Mouse (Mus musculus) gonadal fat pad, adult 2 months (tissue): ENCODE results near the gene Ip6k2. TPM values are rescaled to one million over a fixed set of nuclear protein-coding genes. Genes with fewer than 3 reads are reported as not detected.

ENCODE experiments used
- DNase-seq: peaks from one replicate; pipeline ENCODE4 v3.0.0-alpha.2; 2012; ENCODE audit warnings: low read depth
- polyA plus RNA-seq: library from polyadenylated mRNA; depleted of rRNA; stranded (reverse); fragments of >200 nt; gene quantifications from 2 replicates; pipeline ENCODE4 v1.2.3, GENCODE M21; 2012; rRNA removed

The Ip6k2 gene
- 261 and 273 TPM in 2 replicates for polyA plus RNA-seq

GRCm38 (mm10) chr9:108783548-108784463 is at the start of gene Ip6k2:
Gene Ip6k2 (plus strand): TSS chr9:108783796.
- no peak for DNase-seq

DNA sequence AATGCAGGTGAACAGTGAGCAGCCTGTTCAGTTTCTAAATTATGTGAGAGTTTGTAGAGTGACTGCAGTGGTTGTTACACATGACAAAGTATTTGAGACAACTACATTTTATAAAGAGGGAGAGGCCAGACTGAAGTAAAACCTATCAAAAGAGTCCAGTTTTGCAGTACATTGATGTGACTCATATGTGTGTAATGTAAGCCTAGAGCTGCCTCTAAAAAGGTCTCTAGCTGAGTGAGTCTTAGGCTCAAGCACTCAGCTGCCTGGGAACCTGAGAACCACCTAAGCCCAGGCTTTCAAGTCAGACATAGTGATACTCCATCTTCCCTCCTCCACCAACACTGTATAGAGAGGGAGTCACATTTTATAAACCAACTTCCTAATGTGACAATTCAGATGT is 49.0 kb upstream of the Ip6k2 start:
- DNase-seq = no peak

DNA sequence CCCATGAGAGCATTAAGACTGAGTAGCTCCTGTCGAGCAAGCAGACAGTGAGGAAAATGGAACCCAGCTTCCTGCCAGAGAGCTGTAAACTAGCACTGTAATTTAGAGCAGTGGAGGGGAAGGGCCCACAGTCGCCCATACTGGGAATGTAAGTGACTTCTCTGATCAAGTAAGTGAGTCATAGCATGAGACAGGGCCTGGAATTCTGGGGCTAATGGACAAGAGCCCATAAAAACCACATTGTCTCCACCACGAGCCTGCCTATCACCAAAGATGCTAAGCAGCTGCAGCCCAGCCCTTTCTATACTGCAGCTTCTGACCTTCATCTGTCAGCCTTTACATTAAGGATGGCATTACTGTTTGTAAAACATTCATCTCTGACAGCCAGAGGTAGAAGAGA is 44.4 kb upstream of the Ip6k2 start:
- no peak for DNase-seq

DNA sequence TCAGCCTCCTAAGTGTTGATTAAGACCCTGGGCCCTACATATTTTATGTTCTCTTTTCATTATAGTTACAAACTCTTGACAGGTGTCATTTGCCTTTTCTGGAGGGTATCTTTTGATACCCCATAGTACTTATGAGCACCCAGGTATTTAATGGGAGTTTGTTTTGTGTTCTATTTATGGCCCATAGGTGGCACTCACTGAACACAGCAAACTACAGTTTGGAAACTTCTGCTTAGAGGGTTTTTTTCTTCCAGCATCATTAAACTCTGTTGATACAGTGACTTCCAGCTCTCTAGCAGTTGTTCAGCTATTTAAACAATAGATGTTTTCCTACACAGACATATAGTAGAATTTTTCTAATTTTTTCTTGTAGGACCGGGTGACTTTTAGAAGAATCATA is 43.5 kb upstream of the Ip6k2 start:
- no peak for DNase-seq

- DNase-seq = no peak
Observed at GRCm38 (mm10) chr9:108742048-108742447, 41.5 kb upstream of the Ip6k2 start.

DNA sequence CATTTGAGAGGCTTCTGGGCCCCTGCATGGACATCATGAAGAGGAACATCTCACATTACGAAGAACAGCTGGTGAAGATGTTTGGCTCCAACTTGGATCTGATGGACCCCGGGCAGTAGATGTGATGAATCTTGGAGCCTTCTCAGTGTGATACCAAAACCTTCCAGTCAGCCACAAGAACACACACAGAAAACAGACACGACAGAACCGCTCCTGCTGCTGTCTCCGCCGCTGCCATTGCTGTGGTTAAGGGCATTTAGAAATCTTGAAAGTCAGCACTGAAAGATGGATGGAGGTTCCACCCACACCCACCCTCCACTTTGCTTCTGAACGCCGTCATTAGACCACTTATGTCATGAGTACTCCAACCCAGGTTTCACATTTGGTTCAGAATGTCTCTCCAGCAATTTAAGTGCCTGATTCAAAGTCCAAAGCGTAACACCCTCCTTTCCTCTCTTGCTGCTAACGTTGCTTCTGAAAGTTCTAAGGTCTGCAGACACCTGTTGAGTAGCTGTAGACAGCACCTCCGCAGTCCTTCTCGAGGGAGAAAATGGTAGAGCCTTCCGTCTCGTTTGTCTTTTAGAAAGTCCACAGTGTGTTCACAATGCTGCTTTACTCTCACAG is 36.6 kb upstream of the Ip6k2 start:
- DNase-seq = no peak

- no peak for DNase-seq
Observed at GRCm38 (mm10) chr9:108747694-108748093, 35.9 kb upstream of the Ip6k2 start.

- no peak for DNase-seq
Observed at GRCm38 (mm10) chr9:108748600-108749183, 34.9 kb upstream of the Ip6k2 start.

- no peak for DNase-seq
Observed at GRCm38 (mm10) chr9:108750616-108751015, 33.0 kb upstream of the Ip6k2 start.

GRCm38 (mm10) chr9:108752142-108752920 is 31.3 kb upstream of the Ip6k2 start:
- no peak for DNase-seq

DNA sequence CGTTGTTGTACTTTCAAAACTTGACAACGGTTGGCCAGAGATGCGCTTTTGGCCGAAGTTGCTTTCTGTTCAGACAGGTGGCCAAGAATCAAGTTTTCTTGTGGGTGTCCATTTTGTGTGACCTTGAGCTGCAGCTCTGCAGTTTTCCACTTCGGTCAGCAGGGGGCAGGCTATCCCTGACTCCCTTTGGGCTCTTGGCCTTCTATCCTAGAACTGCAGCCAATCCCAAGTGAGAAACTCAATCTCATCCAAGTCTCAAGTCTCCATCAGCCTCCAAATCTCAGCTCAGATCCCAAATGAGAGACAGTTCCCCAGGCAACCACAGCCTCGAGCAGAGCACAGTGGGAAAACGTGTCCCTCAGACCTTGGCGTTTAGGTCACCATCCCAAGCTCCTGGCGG is 30.3 kb upstream of the Ip6k2 start:
- no peak for DNase-seq

DNA sequence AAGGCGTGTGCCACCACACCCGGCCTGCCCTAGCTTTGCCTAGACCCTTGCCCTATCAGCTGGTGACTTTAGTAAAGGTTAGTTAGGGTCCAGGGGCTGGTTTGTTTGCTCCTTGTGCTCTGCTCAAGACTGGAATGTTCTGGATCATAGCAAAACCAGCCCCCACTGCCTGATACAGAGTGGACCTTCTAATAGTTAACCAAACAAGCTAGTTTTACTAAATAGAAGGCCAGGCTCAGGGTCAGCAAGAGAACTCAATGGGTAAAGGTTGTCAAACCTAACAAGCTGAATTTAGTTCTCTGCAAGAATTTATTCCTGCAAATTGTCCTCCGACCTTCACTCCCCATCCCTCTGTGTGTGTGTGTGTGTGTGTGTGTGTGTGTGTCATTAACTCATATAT is 29.6 kb upstream of the Ip6k2 start:
- no peak for DNase-seq

DNA sequence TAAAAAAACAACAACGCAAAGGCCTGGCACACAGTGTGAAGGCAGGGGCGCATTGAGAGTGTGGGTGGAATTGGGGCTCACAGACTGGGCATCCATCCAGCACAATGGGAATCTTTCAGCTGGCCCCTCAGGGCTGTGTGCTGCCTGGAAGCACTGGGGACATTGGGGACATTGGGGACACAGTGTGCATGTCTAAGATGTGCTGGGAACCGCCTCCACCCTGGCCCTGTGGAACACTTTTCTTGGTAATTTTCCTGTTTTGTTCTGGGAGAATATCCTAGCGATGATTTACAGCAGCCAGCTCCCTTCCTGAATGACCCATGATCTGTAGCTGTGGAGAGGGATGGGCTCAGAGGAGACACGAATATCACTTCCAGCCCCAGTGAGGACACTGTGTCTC is 29.2 kb upstream of the Ip6k2 start:
- DNase-seq = no peak

- no peak for DNase-seq
Observed at GRCm38 (mm10) chr9:108757406-108757805, 26.2 kb upstream of the Ip6k2 start.

DNA sequence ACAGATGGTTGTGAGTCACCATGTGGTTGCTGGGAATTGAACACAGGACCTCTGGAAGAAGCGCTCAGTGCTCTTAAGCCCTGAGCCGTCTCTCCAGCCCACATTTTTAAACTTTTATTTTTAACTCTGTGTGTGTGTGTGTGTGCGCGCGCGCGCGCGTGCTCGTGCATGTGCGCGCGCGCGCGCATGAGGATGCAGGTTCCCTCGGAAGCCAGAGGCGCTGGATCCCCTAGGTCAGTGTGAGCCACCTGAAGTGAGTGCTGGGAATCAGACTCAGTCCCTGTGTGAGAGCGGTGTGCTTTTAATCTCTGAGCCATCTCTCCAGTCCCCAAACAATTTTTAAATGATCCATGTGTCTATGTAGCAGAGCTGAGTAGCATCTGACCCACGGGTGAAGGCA is 24.5 kb upstream of the Ip6k2 start:
- no peak for DNase-seq

GRCm38 (mm10) chr9:108759805-108760204 is 23.8 kb upstream of the Ip6k2 start:
- no peak for DNase-seq

DNA sequence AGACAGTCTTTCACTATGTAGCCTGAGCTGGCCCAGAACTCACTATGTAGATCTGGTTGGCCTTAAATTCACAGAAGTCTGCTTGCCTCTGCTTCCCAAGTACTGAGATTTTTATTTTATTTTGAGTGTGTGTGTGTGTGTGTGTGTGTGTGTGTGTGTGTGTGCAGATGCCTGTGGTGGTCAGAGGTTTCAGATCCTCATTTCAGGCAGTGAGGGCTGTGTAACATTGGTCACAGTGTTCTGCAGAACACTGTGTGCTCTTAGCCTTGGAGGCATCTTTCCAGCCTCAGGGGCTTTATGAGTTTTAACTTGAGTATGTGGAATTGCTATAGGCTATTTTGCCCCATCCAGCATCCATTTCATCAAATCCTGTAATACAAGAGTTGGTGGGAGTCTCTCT is 22.0 kb upstream of the Ip6k2 start:
- no peak for DNase-seq

DNA sequence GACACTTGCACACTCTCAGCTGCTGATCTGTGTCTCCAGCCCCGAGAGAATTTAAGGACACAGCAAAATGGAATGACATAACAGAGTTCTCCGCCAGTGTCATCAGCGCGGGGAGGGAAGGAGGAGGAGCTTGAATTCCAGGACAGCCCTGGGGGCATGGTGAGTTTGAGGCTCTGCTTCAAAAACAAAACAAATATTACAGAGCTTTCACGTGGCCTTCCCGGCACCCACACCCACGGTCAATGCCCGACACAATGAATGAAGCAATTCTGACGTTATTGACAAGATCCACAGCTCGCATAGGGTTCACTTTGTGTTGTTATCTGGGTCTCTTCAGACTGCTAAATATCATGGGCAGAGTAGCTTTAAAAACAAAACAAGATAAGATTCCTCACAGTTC is 18.6 kb upstream of the Ip6k2 start:
- no peak for DNase-seq

- no peak for DNase-seq
Observed at GRCm38 (mm10) chr9:108776614-108777013, 7.0 kb upstream of the Ip6k2 start.

DNA sequence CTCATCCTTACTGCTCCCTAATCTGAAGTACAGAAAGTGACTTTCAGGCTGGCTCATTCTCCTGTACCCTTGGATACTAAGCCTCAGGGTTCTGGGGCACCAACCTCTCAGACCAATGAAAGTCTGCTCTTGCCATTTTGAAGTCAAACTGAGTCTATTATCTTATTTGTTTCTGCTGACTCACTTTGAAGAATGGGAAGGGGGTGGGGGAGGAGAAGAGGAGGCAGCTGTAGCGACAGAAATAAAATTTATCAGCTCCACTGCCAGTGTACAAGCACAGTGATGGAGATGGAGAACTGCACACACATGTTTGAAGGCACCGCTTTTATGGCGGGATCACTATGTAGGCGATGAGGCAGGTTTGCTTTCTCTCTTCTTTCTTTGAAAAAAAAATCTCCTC is 6.3 kb upstream of the Ip6k2 start:
- DNase-seq = no peak

DNA sequence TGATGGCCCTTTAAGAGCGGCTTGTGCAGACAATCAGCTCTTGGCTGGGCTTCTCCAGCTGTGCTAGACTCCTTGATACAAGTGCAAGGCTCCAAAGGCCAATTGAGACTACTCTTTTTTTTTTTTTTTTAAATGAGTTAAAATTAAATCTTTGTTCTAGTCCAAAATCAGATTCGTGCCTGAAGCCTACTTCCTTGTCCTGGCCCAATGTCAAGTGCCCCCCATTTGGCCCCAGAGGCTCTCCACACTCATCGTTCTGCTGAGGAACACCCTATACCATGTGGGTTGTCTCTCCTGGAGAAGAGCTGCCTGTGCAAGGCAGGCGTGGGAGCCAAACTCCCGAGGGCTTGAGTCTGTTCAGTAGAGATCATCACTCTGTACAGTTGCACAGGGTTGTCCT is 2.6 kb upstream of the Ip6k2 start:
- DNase-seq = no peak

GRCm38 (mm10) chr9:108781891-108782290 is 1.7 kb upstream of the Ip6k2 start:
- DNase-seq = no peak
